Mouse (Mus musculus): ENCODE measurements around the gene Gpatch3. TPM values are rescaled to one million over a fixed set of nuclear protein-coding genes. Genes with fewer than 3 reads are reported as not detected.

Gene Gpatch3
- total RNA-seq, 2 experiments from 2014 or later: 7.0 to 7.2 TPM

DNA sequence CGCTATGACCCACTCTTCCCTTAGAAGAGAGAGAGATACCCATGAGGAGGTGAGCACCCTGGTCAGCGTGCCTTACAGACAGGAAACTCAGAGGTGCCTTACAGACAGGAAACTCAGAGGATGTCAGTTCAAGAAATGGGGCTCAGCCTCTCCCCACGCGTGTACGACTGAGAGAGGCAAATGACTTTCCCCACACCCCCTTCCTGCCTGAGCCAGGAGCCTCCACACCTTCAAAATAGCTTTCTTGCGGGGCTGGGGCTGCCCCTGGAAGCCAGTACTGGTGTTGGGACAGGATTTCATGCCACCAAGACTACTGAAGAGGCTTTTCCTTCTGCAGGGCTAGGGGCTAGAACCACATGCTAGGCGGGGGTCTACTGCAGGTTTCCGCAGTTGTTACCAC is 46.1 kb downstream of the Gpatch3 start:
- no peak for DNase-seq

DNA sequence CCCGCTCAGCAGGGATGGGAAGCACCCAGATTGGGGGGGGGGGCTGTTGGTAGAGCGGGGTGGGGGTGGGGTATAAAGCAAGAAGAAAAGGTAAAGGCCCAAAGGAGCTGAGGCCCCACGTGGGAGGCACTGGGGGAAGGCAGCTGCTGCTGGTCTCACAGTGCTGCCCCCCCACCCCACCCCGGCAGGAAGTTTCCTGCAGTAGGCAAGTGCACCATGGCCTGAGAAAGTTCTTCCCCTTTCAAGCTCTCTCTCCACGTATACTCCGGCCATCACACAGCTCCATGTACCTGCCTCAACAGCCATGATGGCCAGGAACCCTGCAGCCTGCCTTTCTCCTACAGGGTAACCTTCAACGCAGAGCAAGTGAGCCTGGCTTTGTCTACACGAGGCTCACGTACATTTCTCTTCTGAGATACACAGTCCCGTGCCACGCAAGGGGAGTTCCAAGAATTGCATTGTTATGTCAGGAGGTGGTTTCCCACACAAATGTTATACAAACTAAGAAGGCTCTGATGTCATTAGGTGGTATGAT is 47.7 kb downstream of the Gpatch3 start:
- DNase-seq: no peak

DNA sequence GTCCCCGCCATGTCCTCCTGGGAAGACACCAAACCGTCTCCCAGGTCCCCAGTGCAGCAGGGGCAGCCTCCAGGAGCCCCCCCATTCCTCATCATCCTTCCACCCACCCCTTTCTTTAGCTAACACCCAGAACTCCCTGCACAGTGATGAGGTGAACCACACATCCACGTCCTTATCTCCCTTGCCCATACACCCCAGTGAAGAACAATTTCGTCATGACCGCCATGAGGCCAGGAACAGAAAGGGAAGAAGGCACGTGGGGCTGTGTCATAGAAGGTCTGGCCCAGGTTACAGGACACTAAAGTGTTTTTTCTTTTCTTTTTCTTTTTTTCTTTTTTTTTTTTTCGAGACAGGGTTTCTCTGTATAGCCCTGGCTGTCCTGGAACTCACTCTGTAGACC is 50.3 kb downstream of the Gpatch3 start:
- DNase-seq: no peak

DNA sequence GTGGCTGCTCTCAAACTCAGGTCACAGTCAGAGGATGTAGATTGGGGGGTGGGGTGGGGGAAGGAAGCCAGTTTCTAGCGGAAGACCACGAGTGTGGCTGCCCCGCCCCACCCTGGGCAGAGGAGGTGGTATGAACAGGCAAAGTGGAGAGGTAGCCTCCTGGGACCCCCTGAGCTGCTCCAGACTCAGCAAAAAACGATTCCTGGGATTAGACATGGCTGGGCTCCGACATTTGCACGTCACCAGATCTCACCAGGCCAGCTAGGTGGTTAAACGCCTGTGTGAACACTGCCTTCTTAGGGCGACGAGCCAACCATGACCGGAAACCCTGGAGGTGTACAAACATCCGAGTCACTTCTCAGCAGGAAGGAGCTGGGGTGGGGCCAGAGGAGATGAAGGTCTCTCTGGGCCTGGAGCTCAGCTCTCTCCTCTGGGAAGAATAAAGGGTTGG is 51.1 kb downstream of the Gpatch3 start:
- DNase-seq: no peak

DNA sequence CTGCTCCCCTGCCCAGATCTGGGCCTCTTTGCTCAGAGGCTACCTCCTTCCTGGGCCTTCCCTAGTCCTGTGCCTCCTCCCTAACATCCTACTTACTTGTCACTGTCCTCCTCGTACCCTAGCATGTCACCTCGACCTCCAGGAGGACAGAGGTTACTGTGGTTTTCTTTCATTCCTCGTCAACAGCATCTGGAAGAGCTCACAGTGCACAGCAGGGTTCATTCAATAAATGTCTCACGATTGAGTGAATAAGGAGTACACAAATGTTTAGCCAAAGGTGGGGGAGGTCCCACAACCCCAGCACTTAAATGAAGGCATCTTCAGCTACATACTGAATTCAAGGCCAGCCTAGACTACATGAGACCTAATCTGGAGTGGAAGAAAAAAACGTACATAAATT is 51.7 kb downstream of the Gpatch3 start:
- DNase-seq: no peak

DNA sequence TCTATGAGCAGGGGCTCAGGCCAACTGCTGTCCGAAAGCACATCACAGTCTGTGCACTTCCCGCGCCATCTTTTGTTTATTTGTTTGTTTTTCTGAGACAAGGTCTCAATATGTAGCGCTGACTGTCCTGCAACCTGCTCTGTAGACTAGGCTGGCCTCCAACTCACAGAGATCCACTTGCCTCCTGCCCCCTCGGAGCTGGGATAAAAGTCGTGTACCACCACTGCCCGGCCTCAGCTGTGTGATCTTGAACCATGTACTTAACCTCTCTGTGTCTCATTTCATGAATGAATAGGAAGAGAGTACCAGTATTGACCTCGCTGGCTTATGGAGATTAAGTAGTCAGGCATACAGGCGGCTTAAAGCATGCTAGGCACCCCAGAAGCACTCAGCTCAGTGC is 52.1 kb downstream of the Gpatch3 start:
- no peak for DNase-seq

DNA sequence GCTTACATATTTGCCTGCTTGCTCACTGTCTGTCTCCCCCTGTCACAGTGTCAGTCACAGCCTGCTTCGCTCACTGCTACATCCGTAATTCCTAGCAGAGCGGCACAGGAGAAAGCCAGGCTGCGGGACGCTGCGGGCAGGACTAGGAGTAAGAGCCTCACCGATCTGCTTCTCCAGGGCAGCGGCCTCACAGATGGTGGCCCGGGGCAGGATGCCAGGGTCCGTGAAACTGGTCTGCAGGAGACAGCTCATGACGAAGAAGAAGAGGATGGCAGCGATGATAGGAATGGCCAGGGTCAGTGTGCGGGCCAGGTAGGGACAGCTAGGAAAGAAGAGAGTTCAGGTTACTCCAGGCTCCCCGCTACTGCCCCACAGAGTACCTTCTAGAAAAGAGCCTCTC is 52.5 kb downstream of the Gpatch3 start:
- no peak for DNase-seq

DNA sequence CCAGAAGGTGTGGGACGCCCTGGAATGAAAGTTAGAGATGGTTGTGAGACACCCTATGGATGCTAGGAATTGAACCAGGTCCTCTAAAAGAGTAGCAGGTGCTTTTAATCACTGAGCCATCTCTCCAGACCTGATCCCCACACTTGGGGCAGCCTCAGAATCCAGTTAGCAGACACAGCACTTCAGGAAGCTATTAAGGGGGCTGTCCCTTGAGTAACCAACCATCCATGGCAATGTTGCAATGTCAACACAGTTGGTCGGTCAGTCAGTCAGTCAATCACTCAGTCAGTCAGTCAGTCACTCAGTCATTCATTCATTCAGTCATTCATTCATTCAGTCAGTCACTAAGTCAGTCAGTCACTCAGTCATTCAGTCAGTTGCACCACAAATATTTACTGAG is 54.0 kb downstream of the Gpatch3 start:
- DNase-seq: no peak

DNA sequence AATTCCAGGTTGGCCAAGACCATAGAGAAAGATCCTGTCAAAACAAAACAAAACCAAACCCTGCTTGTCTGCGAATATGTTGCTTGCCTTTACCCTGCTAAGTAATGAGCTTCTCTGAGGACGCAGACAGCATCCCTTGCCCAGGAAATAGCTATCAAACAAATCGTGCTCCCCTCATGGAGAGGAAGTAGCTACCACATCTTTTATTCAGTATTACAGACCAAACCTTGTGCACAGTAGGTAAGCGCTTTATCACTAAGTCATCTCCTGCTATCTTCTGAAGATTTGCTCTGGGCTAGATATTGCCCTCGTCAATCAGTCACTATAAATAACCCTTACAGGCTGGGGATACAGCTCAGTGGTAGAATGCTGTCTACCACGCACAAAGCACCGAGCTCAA is 54.6 kb downstream of the Gpatch3 start:
- DNase-seq: no peak

DNA sequence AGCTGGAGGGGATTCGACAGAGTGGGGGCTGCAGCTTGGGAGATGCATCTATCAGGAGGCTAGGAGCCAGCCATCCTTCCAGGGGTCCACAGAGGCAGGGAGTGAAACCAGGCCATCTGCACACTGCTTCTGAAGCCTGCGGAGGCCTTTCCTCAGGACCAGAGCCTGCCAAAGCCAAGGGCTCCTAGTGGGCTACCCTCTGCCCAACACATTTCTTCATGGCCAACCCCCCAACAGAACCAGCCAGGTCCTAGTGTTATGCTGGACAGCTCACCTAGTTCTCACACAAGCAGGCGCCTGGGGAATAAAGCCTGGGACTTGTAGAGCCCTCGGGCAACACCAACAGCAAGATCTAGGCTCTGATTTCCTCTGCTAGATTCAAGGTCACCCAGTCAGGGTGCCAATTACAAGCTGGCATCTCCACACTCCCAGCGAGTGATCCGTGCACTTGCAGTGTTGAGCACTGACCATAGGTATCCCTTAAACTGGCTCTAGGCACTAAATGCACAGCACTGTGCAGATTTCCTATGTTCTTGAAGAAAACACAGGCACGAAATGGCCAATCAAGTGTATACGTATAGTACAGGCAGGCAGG is 55.9 kb downstream of the Gpatch3 start:
- no peak for DNase-seq

DNA sequence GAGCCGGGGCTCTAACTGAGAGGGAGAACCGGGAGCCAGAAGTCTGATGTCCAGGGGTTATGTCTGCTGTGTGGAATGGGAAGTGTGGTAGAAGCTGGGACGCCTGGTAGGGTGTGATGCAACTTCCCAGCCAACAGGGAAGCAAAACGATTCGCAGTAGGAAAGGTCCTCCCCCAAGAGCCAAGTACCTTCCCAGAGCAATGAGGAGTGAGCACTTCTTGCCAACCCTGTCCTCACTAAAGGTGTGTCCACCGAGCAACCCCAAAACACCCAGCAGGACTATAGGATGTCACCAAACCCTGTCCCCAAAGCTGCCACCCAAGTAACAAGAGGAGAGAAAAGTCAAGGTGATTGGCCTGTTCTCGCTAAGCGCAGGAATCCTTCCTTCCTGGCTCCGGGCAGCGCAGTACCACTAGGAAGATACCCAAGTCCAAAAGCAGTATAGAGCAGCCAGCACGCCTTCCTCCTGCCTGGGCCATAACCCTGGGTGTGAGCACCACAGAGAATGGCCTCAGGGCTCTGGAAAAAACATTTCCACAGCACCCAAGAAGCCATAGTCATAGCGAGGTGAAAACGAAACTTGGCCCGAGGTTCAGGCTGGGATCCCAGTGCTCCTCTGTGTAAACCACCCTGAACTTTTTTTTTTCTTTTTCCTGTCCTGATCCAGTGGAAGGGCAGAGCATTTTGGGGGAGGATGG is 56.7 kb downstream of the Gpatch3 start:
- DNase-seq: no peak

DNA sequence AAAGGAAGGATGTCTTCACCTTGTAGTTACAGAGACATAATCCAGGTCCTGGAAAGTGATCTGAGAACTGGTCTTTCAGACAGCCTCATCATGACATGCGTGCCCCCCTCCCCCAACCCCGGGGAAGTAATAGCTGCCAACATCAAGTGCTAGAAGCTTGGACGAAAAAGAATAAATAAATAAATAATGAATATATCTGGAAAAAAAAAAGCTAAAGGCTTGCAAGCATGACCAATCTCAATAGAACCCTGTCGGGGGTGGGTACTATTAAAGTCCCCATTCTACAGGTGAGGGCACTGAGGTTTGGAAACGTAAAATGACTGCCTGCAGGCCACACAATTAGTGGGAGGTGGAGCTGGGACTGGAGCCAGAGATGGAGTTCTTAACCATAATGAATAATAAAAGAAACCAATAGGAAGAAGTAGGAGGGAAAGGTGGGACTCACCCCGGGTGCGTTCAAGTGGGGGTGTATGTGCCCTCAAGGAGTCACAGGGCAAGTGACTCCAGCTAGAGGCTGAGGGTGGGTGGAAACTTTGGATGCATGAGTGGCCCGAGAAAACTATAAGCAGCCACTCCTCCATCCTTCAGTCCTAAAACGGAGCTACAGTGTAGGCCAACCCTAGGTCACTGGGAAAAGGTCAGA is 57.3 kb downstream of the Gpatch3 start:
- DNase-seq: no peak

DNA sequence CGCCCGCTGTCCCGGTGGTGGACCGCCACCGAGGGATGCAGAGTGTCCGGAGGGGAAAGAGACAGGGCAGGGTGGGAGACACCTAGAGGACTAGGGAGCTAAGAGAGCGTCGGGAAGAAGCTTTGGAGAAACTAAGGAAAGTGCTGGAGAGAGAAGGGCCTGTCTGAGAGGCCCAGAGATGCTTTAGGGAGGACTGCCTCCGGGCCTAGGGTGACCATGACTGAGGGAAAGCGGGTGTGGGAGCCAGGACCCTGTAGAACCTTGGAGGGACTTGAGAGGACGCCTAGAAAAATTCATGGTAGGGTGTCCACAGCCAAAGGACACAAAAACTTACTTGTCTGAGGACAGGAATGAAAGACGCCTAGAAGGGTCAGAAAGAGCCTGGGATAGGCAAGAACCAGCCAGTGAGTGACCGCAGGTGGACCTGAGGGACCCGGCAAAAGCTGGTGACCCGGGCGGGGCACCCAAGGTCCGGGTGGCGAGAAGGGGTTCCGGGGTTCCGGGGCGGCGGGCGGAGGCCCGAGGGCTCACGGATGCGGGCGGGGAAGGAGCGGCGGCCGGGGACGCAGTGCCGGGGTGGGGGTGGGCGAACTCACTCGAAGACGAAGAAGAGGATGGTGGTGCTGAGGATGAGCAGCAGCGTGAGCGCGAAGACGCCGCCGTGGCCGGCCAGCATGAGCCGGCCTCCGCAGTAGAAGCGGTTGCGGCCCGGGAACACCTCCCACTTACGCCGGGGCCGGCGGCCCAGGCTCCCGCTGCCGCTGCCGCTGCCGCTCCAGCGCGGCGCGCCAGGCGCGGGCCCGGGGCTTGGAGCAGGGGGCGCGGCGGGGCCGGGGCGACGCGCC is 58.2 kb downstream of the Gpatch3 start:
- peak in 1 of 2 experiments; percentile 36 for DNase-seq

DNA sequence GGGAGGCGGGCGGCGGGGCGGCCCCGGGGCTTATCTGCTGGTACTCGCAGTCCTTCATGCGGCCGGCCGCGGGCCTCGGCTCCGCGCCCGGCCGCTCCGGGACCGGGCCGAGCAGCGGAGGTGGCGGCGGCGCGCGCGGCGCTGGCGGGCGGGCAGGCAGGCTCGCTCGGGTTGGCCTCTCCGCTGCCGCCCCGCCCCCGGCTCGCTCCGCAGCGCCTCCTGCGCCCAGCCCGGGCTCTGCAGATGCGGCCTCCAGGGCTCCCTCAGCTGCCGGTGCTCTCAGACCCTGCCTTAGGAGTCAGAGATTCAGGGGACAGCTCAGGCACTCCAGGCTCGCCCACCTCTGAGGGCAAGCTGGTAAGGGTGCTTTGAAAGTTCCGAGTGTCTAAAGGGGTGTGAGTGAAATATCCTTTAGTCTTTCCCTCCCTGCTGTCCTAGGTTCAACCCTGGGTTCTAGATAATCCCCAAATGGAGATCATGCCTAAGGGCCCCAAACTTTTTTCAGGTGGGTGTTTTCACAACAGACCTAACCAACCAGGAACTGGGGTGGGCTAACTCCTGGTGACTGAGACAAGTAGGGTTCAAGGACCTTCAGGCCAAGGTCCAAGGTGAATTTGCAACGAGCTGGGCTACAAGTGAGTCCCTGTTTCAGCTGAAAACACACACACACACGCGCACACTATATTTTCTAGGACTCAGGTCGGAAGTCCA is 58.9 kb downstream of the Gpatch3 start:
- peak; percentile 86 to 88 for DNase-seq

Small RNA genes lying within 50 kb of the gene (microRNA-seq; reads per million reads assigned to microRNA genes)
- gene Gm23158: 0 reads per million in 2 experiments

Other genes starting within 250 kb of the Gpatch3 start
- gene Wdtc1, start 221.3 kb upstream of the Gpatch3 start, total RNA-seq (2021): 10 to 100 TPM; 78.5 to 78.9 TPM
- gene Slc9a1, start 205.0 kb upstream of the Gpatch3 start, total RNA-seq (2021): 10 to 100 TPM; 60.1 to 63.9 TPM
- not detected for gene Tent5b, start 94.6 kb upstream of the Gpatch3 start, total RNA-seq (2021)
- gene Trnp1, start 76.2 kb upstream of the Gpatch3 start, total RNA-seq (2021): 100 to 1,000 TPM; 168 to 190 TPM
- gene Kdf1, start 55.8 kb upstream of the Gpatch3 start, total RNA-seq (2021): under 1 TPM; 0.20 to 0.35 TPM
- 100 to 1,000 TPM; 122 to 123 TPM for gene Nudc, start 28.7 kb upstream of the Gpatch3 start, total RNA-seq (2021)
- not detected for gene Nr0b2, start 21.4 kb upstream of the Gpatch3 start, total RNA-seq (2021)
- gene Gpn2, start 9.6 kb downstream of the Gpatch3 start, total RNA-seq (2021): 10 to 100 TPM; 10.1 to 10.3 TPM
- gene Sfn, start 27.4 kb downstream of the Gpatch3 start, total RNA-seq (2021): 1 to 10 TPM; 1.5 to 1.9 TPM
- gene Zdhhc18, start 75.4 kb downstream of the Gpatch3 start, total RNA-seq (2021): 10 to 100 TPM; 30.1 to 32.8 TPM
- gene Pigv, start 97.9 kb downstream of the Gpatch3 start, total RNA-seq (2021): 1 to 10 TPM; 8.3 to 9.1 TPM
- 10 to 100 TPM; 75.1 to 87.6 TPM for gene Arid1a, start 182.0 kb downstream of the Gpatch3 start, total RNA-seq (2021)